Mouse (Mus musculus): ENCODE measurements around the gene Obscn. TPM values are rescaled to one million over a fixed set of nuclear protein-coding genes. Genes with fewer than 3 reads are reported as not detected.

Obscn gene
- total RNA-seq, 2 experiments from 2014 or later, result 626 to 647 TPM

DNA sequence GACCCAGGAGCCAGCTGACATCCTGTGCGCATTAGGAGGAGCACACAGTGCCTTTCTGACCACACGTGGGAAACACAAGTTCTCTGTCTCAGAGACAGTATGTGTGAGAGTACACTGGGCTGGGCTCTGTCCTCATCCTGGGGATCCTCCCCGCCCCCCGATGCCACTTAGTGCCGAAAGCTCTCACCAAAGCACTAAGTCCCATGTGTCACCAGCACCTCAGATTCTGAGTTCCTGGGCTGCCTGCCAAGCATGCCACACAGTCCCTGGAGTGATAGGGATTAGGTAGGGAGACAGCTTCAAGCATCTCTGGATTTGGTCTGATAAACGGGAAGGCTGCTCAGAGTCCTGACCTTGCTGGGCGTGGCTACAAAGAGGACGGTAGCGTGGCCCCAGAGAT lies 145.4 kb downstream of the Obscn start:
- DNase-seq (ENCODE audit: low spot score), result no peak
- intact Hi-C loops (cut with DNase I), result no loop called here

DNA sequence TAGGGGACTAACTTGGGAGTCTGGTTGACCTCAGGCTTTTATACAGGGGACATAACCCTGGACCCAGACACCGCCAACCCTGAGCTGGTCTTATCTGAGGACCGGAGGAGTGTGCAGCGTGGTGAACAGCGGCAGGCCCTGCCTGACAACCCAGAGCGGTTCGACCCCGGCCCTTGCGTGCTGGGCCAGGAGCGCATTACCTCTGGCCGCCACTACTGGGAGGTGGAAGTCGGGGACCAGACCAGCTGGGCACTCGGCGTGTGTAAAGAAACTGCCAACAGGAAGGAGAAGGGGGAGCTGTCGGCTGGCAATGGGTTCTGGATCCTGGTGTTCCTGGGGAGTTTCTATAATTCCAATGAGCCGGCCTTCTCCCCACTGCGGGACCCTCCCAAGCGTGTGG lies 146.1 kb downstream of the Obscn start:
- DNase-seq (ENCODE audit: low spot score), result no peak
- intact Hi-C loops (cut with DNase I), result no loop called here

DNA sequence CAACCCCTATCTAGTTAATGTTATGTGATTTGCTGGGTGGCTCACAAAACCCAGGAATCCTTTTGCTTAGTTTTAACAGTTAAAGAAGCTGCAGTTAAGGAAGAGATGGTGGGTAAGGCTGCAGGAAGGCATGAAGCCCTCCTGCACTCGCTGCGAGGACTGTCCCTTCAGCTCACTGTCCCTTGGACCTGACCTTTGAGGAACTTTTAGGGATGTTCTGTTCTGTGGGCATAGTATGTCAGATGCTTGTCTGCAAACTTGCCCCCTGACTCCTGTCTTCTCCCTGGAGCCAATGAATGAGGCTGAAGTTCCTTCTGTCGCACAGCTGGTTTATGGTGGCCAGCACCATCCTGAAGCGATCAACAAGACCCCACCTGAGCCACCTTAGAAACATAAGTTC lies 147.0 kb downstream of the Obscn start:
- intact Hi-C loops (cut with DNase I), result no loop called here

GRCm38 (mm10) chr11:58985299-58985917 lies 150.8 kb downstream of the Obscn start:
- DNase-seq (ENCODE audit: low spot score), result no peak
- intact Hi-C loops (cut with DNase I), result no loop called here

More for the DNA sequence above, 147.0 kb downstream of the Obscn start:
- no peak for DNase-seq (ENCODE audit: low spot score)

- DNase-seq (ENCODE audit: low spot score), result no peak
- intact Hi-C loops (cut with DNase I), result no loop called here
These were observed 151.5 kb downstream of the Obscn start for GRCm38 (mm10) chr11:58984657-58985056.

DNA sequence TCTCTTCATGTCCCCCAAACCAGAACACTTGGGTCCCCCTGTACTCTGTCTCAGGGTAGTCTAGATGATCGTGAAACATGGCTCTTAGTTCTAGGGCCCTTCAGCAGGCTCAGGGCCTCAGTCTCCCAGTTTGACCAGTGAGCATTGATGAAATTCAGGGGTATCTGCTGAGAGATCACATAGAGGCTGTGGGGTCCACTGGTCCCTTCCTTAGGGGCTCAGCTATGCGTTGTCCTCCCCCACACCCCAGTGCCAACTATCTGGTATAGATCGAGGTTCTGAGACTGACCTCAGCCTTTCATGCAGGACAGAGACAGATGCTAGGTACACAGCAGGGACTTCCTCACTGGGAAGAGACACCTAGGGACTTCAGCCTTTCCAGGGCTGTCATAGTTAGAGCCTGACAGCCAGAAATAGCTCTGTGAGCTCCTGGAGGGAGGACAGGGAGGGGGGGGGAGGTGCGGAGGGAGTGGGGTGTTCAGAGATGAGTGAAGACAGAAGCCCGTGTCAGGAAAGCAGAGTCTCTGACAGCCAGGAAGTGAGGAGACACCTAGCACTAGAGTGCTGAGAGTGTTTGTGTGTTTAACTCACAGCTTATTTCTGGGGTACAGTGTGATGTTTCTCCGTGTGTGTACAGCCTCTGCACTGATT lies 152.4 kb downstream of the Obscn start:
- DNase-seq (ENCODE audit: low spot score), result no peak
- intact Hi-C loops (cut with DNase I), result no loop called here

DNA sequence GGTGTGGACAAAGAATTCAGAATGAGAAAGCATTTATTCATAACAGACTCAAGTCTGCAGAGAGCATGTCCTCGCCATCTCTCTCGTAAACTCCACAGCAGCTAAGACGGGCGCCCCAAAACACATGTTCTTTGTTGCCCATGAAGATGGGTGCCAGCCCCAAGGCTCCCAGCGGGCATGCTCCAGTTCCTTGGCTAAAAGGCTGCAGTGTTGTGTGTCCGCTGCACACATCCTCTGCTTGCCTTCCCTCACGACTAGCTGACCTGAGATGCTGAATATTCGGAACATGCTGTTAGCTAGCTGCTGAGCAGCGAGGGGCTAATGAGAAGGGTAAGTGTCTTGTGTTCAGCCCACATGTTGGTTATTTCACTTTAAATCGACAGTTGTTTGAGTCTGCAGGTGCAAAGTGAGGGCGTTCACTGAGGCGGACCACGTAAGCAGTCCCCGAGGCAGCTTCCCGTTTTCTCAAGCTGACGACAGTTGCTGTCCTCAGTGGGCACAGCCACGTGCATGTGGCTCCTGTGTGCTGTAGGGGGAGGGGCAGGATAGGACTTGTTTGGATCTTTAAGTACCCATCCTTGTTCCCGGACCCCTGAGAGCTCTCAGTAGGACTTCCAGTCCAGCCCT lies 153.6 kb downstream of the Obscn start:
- no peak for DNase-seq (ENCODE audit: low spot score)
- intact Hi-C loops (cut with DNase I), result no loop called here

- DNase-seq (ENCODE audit: low spot score), result no peak
- intact Hi-C loops (cut with DNase I), result no loop called here
These were observed 154.4 kb downstream of the Obscn start for GRCm38 (mm10) chr11:58981541-58982447.

DNA sequence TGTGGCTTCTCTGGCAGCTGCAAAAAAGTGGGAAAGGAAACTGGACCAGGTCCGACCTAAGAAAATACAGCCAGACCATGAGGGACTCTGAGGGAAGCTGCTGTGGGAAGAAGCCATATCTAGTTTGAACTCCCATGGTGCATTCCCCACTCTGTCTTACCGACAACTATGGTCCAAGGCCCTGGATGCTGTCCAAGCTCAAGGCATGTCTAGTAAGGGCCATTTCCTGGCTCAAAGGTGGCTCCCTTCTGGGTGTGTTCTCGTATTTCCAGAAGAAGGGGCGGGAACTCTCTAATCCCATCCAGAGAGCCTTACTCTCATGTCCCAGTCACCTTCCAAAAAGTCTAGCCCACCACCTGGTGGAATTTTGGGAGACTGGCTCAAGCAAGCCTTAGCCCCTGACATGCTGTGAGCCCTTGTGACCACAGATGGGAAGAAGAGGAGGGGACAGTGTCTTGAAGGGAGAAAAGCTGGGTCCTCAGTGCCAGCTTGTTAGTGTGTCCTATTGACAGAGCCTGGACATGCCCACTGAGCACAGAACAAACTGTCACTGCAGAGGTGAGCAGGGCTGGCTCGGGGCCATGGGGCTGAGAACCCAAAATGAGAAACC lies 155.7 kb downstream of the Obscn start:
- intact Hi-C loops (cut with DNase I), result no loop called here
- no peak for DNase-seq (ENCODE audit: low spot score)

- intact Hi-C loops (cut with DNase I), result no loop called here
- DNase-seq (ENCODE audit: low spot score), result no peak
These were observed 156.5 kb downstream of the Obscn start for GRCm38 (mm10) chr11:58979661-58980060.

GRCm38 (mm10) chr11:58979183-58979582 lies 157.0 kb downstream of the Obscn start:
- intact Hi-C loops (cut with DNase I), result no loop called here
- no peak for DNase-seq (ENCODE audit: low spot score)

- no peak for DNase-seq (ENCODE audit: low spot score)
- intact Hi-C loops (cut with DNase I), result no loop called here
These were observed 157.5 kb downstream of the Obscn start for GRCm38 (mm10) chr11:58978706-58979030.

- intact Hi-C loops (cut with DNase I), result no loop called here
These were observed 158.0 kb downstream of the Obscn start, which contains the start of gene Trim11 for GRCm38 (mm10) chr11:58978027-58978705. TSS of gene Trim11 (plus strand) at chr11:58978093.

GRCm38 (mm10) chr11:58977607-58978026 lies 158.6 kb downstream of the Obscn start:
- intact Hi-C loops (cut with DNase I), result no loop called here
- no peak for DNase-seq (ENCODE audit: low spot score)

More at GRCm38 (mm10) chr11:58978027-58978705, 158.0 kb downstream of the Obscn start, which contains the start of gene Trim11:
- DNase-seq (ENCODE audit: low spot score), result no peak

DNA sequence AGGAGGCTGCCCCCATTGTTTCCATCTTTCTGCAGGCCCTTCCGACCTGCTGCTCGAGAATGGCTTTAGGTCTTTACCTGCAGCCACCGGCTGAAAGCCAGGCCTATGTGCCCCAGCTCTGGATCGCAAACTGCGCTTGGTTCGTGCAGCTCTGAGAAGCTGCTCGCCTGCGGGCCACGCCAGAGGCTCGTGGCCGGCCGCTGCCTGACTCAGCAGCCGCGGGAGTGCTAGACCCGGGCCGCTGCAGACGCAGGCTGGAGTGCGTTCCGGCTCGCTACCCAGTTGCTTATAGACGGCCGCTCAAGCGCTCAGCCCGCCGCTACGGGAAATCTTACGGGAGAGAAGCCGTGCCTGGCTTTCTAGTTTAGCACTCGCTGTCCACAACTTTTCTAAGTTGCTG lies 159.1 kb downstream of the Obscn start:
- intact Hi-C loops (cut with DNase I), result no loop called here
- DNase-seq (ENCODE audit: low spot score), result no peak

GRCm38 (mm10) chr11:58974414-58974813 lies 161.8 kb downstream of the Obscn start:
- intact Hi-C loops (cut with DNase I), result no loop called here
- DNase-seq (ENCODE audit: low spot score), result no peak

DNA sequence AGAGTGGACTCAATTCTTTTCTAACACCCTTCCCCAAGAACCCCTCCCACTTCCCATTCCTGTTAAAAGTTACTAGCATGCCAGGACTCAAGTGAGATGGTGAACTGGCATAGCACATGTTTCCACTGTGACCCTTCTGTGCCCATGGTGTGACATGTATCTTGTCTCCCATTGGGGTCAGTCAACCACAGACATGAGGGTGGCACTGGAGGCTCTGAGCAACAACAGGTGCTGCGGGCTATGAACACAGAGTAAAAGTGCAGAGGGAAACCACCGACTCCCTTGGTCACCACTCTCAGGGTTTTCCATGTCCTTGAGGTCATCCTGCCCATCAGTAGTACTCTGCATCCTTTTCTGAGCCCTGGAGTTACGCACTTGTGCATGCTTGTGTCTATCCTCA lies 164.4 kb downstream of the Obscn start:
- DNase-seq (ENCODE audit: low spot score), result no peak

GRCm38 (mm10) chr11:58970831-58971530 lies 165.2 kb downstream of the Obscn start:
- DNase-seq (ENCODE audit: low spot score), result no peak
- intact Hi-C loops (cut with DNase I), result no loop called here

More for the DNA sequence above, 164.4 kb downstream of the Obscn start:
- intact Hi-C loops (cut with DNase I), result no loop called here

DNA sequence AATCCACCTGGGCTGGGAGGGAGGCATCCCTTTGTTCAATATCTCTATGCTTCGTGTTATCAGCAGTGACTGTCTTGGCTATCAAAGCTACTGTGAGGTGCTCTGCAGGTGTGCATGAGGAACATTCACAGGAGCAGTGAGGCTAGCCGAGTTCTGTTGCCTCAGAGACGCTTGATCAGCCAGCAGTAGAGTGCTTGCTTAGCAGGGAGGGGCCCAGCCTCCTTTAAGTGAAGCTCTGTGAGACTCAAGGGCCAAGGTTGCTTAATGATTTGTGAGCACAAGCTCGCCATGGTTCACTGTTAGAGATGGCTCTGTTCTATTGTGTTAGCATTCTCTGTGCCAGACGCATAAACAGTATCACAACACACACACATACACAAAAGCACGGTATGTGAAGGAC lies 166.5 kb downstream of the Obscn start:
- DNase-seq (ENCODE audit: low spot score), result no peak

More for the DNA sequence above, 166.5 kb downstream of the Obscn start:
- intact Hi-C loops (cut with DNase I), result no loop called here
